Mouse (Mus musculus) MEL (cell line): ENCODE measurements around the gene Tnfrsf25. TPM values are rescaled to one million over a fixed set of nuclear protein-coding genes. Genes with fewer than 3 reads are reported as not detected.

Experiments
- DNase-seq: peaks from one replicate; pipeline ENCODE4 v3.0.0; 2011; ENCODE audit warnings: low read depth, low spot score
- H3K27ac ChIP-seq: 2 replicates; pipeline ENCODE4 v1.5.1; 2012; ENCODE audit warnings: low read depth, mild to moderate bottlenecking, control low read depth, low read length, moderate library complexity; ENCODE audit not compliant: control insufficient read depth
- H3K27me3 ChIP-seq, 2 experiments: fragments of 150-350 bp in 1 of 2; sonication (generic) in 1 of 2; 2 replicates each; pipeline ENCODE4 v1.6.1; 2012; ENCODE audit warnings: low read length in 2 of 2, mild to moderate bottlenecking in 2 of 2, improper control_type of control experiment in 1 of 2, moderate library complexity in 1 of 2; ENCODE audit not compliant: insufficient read depth in 2 of 2, control insufficient read depth in 1 of 2
- H3K36me3 ChIP-seq, 2 experiments: 2 replicates each; pipeline ENCODE4 v1.6.1; 2012 to 2014; ENCODE audit warnings: low read length in 2 of 2, improper control_type of control experiment in 1 of 2, inconsistent platforms in 1 of 2, mild to moderate bottlenecking in 1 of 2; ENCODE audit not compliant: insufficient read depth in 2 of 2, control insufficient read depth in 1 of 2
- H3K4me1 ChIP-seq, 2 experiments: fragments of 150-350 bp in 1 of 2; sonication (generic) in 1 of 2; 2 replicates each; pipeline ENCODE4 v1.6.1; 2012; ENCODE audit warnings: low read length in 2 of 2, improper control_type of control experiment in 1 of 2, mild to moderate bottlenecking in 1 of 2; ENCODE audit not compliant: insufficient read depth in 2 of 2, control insufficient read depth in 1 of 2
- H3K4me3 ChIP-seq, 2 experiments: fragments of 150-350 bp in 1 of 2; sonication (generic) in 1 of 2; 2 replicates each; pipeline ENCODE4 v1.5.1; 2012; ENCODE audit warnings: low read depth in 2 of 2, low read length in 2 of 2, mild to moderate bottlenecking in 2 of 2, moderate library complexity in 2 of 2, control low read depth in 1 of 2, improper control_type of control experiment in 1 of 2; ENCODE audit not compliant: control insufficient read depth in 1 of 2, insufficient read depth in 1 of 2
- H3K79me2 ChIP-seq: 2 replicates; pipeline ENCODE4 v1.6.1; 2012; ENCODE audit warnings: mild to moderate bottlenecking, low read length, moderate library complexity; ENCODE audit not compliant: control insufficient read depth, poor library complexity, insufficient read depth
- H3K9ac ChIP-seq: 2 replicates; pipeline ENCODE4 v1.6.1; 2012; ENCODE audit warnings: low read depth, mild to moderate bottlenecking, control low read depth, low read length, moderate library complexity; ENCODE audit not compliant: control insufficient read depth, poor library complexity, severe bottlenecking
- H3K9me3 ChIP-seq: fragments of 150-350 bp; sonication (generic); replicated peaks from 2 replicates; pipeline ENCODE4 v1.6.1; 2012; ENCODE audit warnings: mild to moderate bottlenecking, low read length, improper control_type of control experiment, moderate library complexity; ENCODE audit not compliant: insufficient read depth
- BHLHE40 ChIP-seq: IDR thresholded peaks from 2 replicates; pipeline ENCODE4 v1.6.1; 2012; ENCODE audit warnings: low read depth, mild to moderate bottlenecking, inconsistent platforms, low read length, improper control_type of control experiment, borderline replicate concordance
- CHD2 ChIP-seq: IDR thresholded peaks from 2 replicates; pipeline ENCODE4 v1.6.1; 2011; ENCODE audit warnings: low read length, improper control_type of control experiment
- CTCF ChIP-seq, 3 experiments: IDR thresholded peaks in 2 of 3; conservative IDR thresholded peaks in 1 of 3; 2 replicates each; pipeline ENCODE4 v1.5.1; 2011 to 2012; ENCODE audit warnings: low read length in 3 of 3, low read depth in 2 of 3, mild to moderate bottlenecking in 2 of 3, improper control_type of control experiment in 1 of 3, inconsistent platforms in 1 of 3, mixed read lengths in 1 of 3, moderate library complexity in 1 of 3; ENCODE audit not compliant: control insufficient read depth in 1 of 3, insufficient read depth in 1 of 3, poor library complexity in 1 of 3, severe bottlenecking in 1 of 3
- E2F4 ChIP-seq: IDR thresholded peaks from 2 replicates; pipeline ENCODE4 v1.6.1; 2011; ENCODE audit warnings: low read depth, low read length, improper control_type of control experiment, borderline replicate concordance
- ELF1 ChIP-seq: IDR thresholded peaks from 2 replicates; pipeline ENCODE4 v1.6.1; 2014; ENCODE audit warnings: low read depth, mild to moderate bottlenecking, inconsistent platforms, low read length, improper control_type of control experiment, moderate library complexity
- EP300 ChIP-seq, 2 experiments: IDR thresholded peaks; 2 replicates each; pipeline ENCODE4 v1.6.1; 2011; ENCODE audit warnings: improper control_type of control experiment in 2 of 2, low read length in 2 of 2, low read depth in 1 of 2, mild to moderate bottlenecking in 1 of 2
- ETS1 ChIP-seq: IDR thresholded peaks from 2 replicates; pipeline ENCODE4 v1.6.1; 2012; ENCODE audit warnings: low read depth, mild to moderate bottlenecking, inconsistent platforms, low read length, improper control_type of control experiment, moderate library complexity
- GATA1 ChIP-seq: IDR thresholded peaks from 2 replicates; pipeline ENCODE4 v1.6.1; 2011; ENCODE audit warnings: low read depth, low read length, improper control_type of control experiment
- MAFK ChIP-seq: IDR thresholded peaks from 2 replicates; pipeline ENCODE4 v1.6.1; 2011; ENCODE audit warnings: low read depth, mild to moderate bottlenecking, low read length, improper control_type of control experiment, borderline replicate concordance
- MAX ChIP-seq: IDR thresholded peaks from 2 replicates; pipeline ENCODE4 v1.6.1; 2011; ENCODE audit warnings: low read length, improper control_type of control experiment
- MEF2A ChIP-seq: IDR thresholded peaks from 2 replicates; pipeline ENCODE4 v1.6.1; 2014; ENCODE audit warnings: low read depth, mild to moderate bottlenecking, inconsistent platforms, low read length, improper control_type of control experiment; ENCODE audit not compliant: poor library complexity, insufficient replicate concordance, severe bottlenecking; ENCODE audit errors: extremely low read depth
- POLR2A ChIP-seq, 2 experiments: IDR thresholded peaks; 2 replicates each; pipeline ENCODE4 v1.6.1; 2011 to 2012; ENCODE audit warnings: low read length in 2 of 2, mild to moderate bottlenecking in 2 of 2, control low read depth in 1 of 2, improper control_type of control experiment in 1 of 2, low read depth in 1 of 2, moderate library complexity in 1 of 2; ENCODE audit not compliant: control insufficient read depth in 1 of 2, insufficient read depth in 1 of 2, poor library complexity in 1 of 2
- POLR2AphosphoS5 ChIP-seq: IDR thresholded peaks from 2 replicates; pipeline ENCODE4 v1.6.1; 2012; ENCODE audit warnings: low read depth, borderline replicate concordance, mild to moderate bottlenecking, inconsistent platforms, low read length, moderate library complexity, mixed read lengths
- RCOR1 ChIP-seq: IDR thresholded peaks from 2 replicates; pipeline ENCODE4 v1.6.1; 2012; ENCODE audit warnings: low read depth, mild to moderate bottlenecking, inconsistent platforms, low read length, improper control_type of control experiment
- SIN3A ChIP-seq: IDR thresholded peaks from 2 replicates; pipeline ENCODE4 v1.6.1; 2012; ENCODE audit warnings: low read length, improper control_type of control experiment, inconsistent platforms
- TAL1 ChIP-seq: IDR thresholded peaks from 2 replicates; pipeline ENCODE4 v1.6.1; 2012; ENCODE audit warnings: mild to moderate bottlenecking, inconsistent platforms, low read length, moderate library complexity, mixed read lengths
- TCF12 ChIP-seq: IDR thresholded peaks from 2 replicates; pipeline ENCODE4 v1.6.1; 2014; ENCODE audit warnings: low read depth, mild to moderate bottlenecking, inconsistent platforms, low read length, improper control_type of control experiment, moderate library complexity
- ZKSCAN1 ChIP-seq: IDR thresholded peaks from 2 replicates; pipeline ENCODE4 v1.6.1; 2012; ENCODE audit warnings: low read depth, mild to moderate bottlenecking, inconsistent platforms, low read length, improper control_type of control experiment, moderate library complexity
- ZMIZ1 ChIP-seq: IDR thresholded peaks from 2 replicates; pipeline ENCODE4 v1.6.1; 2012; ENCODE audit warnings: low read depth, mild to moderate bottlenecking, inconsistent platforms, low read length, improper control_type of control experiment, moderate library complexity
- polyA plus RNA-seq, 2 experiments: library from polyadenylated mRNA; stranded (reverse) in 1 of 2; unstranded in 1 of 2; fragments of >175 nt in 1 of 2; fragments of >200 nt in 1 of 2; gene quantifications; 2 replicates each; pipeline versions ENCODE4 v1.2.1 to v1.2.4; 2012; ENCODE audit warnings: low replicate concordance in 2 of 2, low read depth in 1 of 2; ENCODE audit not compliant: insufficient read length in 2 of 2, insufficient read depth in 1 of 2, missing spikeins in 1 of 2
- total RNA-seq: library from RNA; depleted of rRNA; stranded (reverse); fragments of 300-350 nt; gene quantifications from 2 replicates; pipeline ENCODE4 v1.2.3, GENCODE M21; 2012

The Tnfrsf25 gene
- total and polyA plus RNA-seq, 3 experiments, result 0.97 to 1.1 TPM; not detected in 1

DNA sequence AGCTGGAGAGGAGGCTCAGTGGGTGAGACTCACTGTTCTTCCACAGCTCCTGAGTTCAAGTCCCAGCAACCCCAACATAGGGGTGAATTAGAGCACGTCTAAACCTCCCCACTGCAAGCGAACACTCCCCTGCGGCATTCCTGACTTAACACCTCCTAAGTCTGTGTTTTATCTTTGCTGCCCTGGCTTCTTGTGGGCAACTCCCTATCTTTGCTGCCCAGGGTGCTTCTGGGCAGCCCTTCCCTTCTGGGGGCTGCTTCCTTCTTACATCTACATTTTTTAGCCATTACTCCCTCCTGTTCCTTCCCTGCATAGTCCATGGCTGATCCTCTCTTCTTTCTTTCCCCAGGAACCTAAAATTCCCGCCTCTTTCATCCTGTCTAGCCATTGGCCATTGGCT lies 5.0 kb upstream of the Tnfrsf25 start:
- peak; percentile 64; the same call in 1 of the 2 replicates for TF ChIP-seq GATA1
- 0 out of 2 replicates have a peak, but pooled peaks have one; percentile 9 for TF ChIP-seq ELF1
- no peak for TF ChIP-seq MAFK
- peak; percentile 74 to 82 for TF ChIP-seq EP300 (IDR thresholded peaks at IDR 0.05; ENCODE audit: low read depth in 1 of 2, low read length in 2 of 2)
- peak; percentile 44; the same call in 1 of the 2 replicates for TF ChIP-seq RCOR1
- TF ChIP-seq E2F4, result no peak
- peak; percentile 85 for TF ChIP-seq TAL1
- TF ChIP-seq TCF12, result peak; percentile 78
- TF ChIP-seq, all 39 proteins: peak for 6
- peaks cover 0 to 10% of the 10 kb centered on the region in 2 experiments; a peak in 3 of 4 replicates for H3K36me3 ChIP-seq

DNA sequence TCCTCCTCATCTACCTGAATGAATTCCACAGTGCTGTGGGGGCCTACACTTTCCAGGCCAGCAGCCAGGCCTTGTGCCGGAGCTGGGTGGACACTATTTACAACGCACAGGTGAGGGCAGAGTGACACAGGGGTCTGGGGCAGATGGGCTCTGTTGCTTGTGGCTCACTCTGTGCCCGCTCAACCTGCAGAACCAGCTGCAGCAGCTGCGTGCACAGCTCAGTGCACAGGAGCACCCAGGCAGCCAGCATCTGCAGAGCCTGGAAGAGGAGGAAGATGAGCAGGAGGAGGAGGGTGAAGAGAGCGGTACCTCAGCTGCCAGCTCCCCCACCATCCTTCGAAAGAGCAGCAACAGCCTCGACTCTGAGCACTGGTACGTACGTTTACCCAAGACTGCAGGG lies 3.4 kb upstream of the Tnfrsf25 start:
- Histone ChIP-seq H3K36me3 (peaks cover 0 to 10% of the 10 kb centered on the region in 2 experiments; a peak in 3 of 4 replicates), H3K27me3 (no peaks in the 10 kb centered on the region), H3K79me2 (no peaks in the 10 kb centered on the region), H3K27ac (no peak overlapping the region), H3K4me3 (no peak overlapping the region), H3K9ac (no peak overlapping the region), H3K9me3 (no peaks in the 10 kb centered on the region), H3K4me1 (peaks cover 7 to 9% of the 10 kb centered on the region in 2 experiments)
- TF ChIP-seq CHD2 (no peak), ZKSCAN1 (no peak), ZMIZ1 (no peak), POLR2A (IDR thresholded peaks at IDR 0.05; ENCODE audit: control insufficient read depth in 1 of 2, insufficient read depth in 1 of 2, low read depth in 1 of 2, low read length in 2 of 2, poor library complexity in 1 of 2) (no peak), POLR2AphosphoS5 (no peak), SIN3A (no peak), ETS1 (no peak), E2F4 (no peak), TAL1 (no peak), MAX (no peak), BHLHE40 (no peak), ELF1 (no peak), MEF2A (no peak), CTCF (IDR thresholded peaks at IDR 0.05 in 2 of 3, conservative IDR thresholded peaks at IDR 0.05 in 1 of 3; ENCODE audit: control insufficient read depth in 1 of 3, insufficient read depth in 1 of 3, low read depth in 2 of 3, low read length in 3 of 3, poor library complexity in 1 of 3, severe bottlenecking in 1 of 3) (no peak), TCF12 (no peak)
- no peak for DNase-seq

More for the DNA sequence above, 5.0 kb upstream of the Tnfrsf25 start:
- no peaks in the 10 kb centered on the region for H3K27me3 ChIP-seq
- no peaks in the 10 kb centered on the region for H3K9me3 ChIP-seq
- DNase-seq, result peak; percentile 57
- H3K27ac ChIP-seq, result no peak overlapping the region
- peaks cover 7 to 9% of the 10 kb centered on the region in 2 experiments for H3K4me1 ChIP-seq
- no peak overlapping the region for H3K4me3 ChIP-seq
- no peaks in the 10 kb centered on the region for H3K79me2 ChIP-seq
- H3K9ac ChIP-seq, result no peak overlapping the region
